Mouse (Mus musculus) limb, embryonic 10.5 days (tissue): ENCODE measurements at regions not wholly inside any gene's neighbourhood (a gene's known extent, or its start where the extent isn't known, plus 50 kb on each side); places are given as distances from the start of the nearest gene placed in this dataset.

Experiments
- DNase-seq: peaks from one replicate; pipeline ENCODE4 v3.0.0-alpha.2; 2017; ENCODE audit warnings: low spot score
- H3K27ac ChIP-seq: fragments of 300-500 bp; sonication (generic); 2 replicates; pipeline ENCODE4 v1.5.1; 2016; ENCODE audit warnings: mild to moderate bottlenecking
- H3K27me3 ChIP-seq: fragments of 300-500 bp; sonication (generic); 2 replicates; pipeline ENCODE4 v1.6.1; 2016; ENCODE audit warnings: low read depth, mild to moderate bottlenecking; ENCODE audit not compliant: poor library complexity, severe bottlenecking
- H3K36me3 ChIP-seq: fragments of 300-500 bp; sonication (generic); 2 replicates; pipeline ENCODE4 v1.6.1; 2016; ENCODE audit warnings: mild to moderate bottlenecking, moderate library complexity
- H3K4me1 ChIP-seq: fragments of 300-500 bp; sonication (generic); 2 replicates; pipeline ENCODE4 v1.6.1; 2016
- H3K4me3 ChIP-seq: fragments of 300-500 bp; sonication (generic); 2 replicates; pipeline ENCODE4 v1.5.1; 2016; ENCODE audit warnings: mild to moderate bottlenecking, moderate library complexity
- H3K9me3 ChIP-seq: fragments of 300-500 bp; sonication (generic); replicated peaks from 2 replicates; pipeline ENCODE4 v1.6.1; 2016; ENCODE audit warnings: mild to moderate bottlenecking
- WGBS: fragments of 180-500 bp; shearing (Covaris S2); methylation state at CpG from one replicate; pipeline ENCODE4 v1.1.7; 2016; 5-methylcytosine and 5-hydroxymethylcytosine counted together

- WGBS, result 35% methylated on average over 3 of the region's 3 CpGs
- peak; percentile 77 for DNase-seq
- H3K27me3 ChIP-seq, result no peaks in the 10 kb centered on the region
- H3K4me1 ChIP-seq, result peaks cover 37% of the 10 kb centered on the region
- no peak overlapping the region for H3K4me3 ChIP-seq
- peak overlapping the region; percentile 64; the same call in 1 of the 2 replicates for H3K27ac ChIP-seq
- H3K9me3 ChIP-seq, result no peaks in the 10 kb centered on the region
- H3K36me3 ChIP-seq, result 0 out of 2 replicates have a peak, but pooled peaks cover 4% of the 10 kb centered on the region
These were observed 235.4 kb upstream of the F930015N05Rik start for GRCm38 (mm10) chr11:64671898-64672297.

- Histone ChIP-seq H3K4me1 (peaks cover 32% of the 10 kb centered on the region), H3K27ac (peak overlapping the region; percentile 75), H3K36me3 (0 out of 2 replicates have a peak, but pooled peaks cover 5% of the 10 kb centered on the region), H3K27me3 (no peaks in the 10 kb centered on the region), H3K4me3 (no peak overlapping the region), H3K9me3 (no peaks in the 10 kb centered on the region)
- peak; percentile 36 for DNase-seq
- 50% methylated on average over 4 of the region's 4 CpGs for WGBS
These were observed 237.1 kb upstream of the F930015N05Rik start for GRCm38 (mm10) chr11:64673546-64673945.

- no peak overlapping the region for H3K4me3 ChIP-seq
- DNase-seq, result no peak
- no peaks in the 10 kb centered on the region for H3K9me3 ChIP-seq
- H3K27ac ChIP-seq, result no peak overlapping the region
- H3K27me3 ChIP-seq, result peaks cover 7% of the 10 kb centered on the region; the same call in 1 of the 2 replicates
- no peaks in the 10 kb centered on the region for H3K36me3 ChIP-seq
- 90% methylated on average over 1 of the region's 1 CpGs for WGBS
- H3K4me1 ChIP-seq, result peaks cover 17% of the 10 kb centered on the region
These were observed 267.3 kb upstream of the F930015N05Rik start for GRCm38 (mm10) chr11:64703776-64704175.

DNA sequence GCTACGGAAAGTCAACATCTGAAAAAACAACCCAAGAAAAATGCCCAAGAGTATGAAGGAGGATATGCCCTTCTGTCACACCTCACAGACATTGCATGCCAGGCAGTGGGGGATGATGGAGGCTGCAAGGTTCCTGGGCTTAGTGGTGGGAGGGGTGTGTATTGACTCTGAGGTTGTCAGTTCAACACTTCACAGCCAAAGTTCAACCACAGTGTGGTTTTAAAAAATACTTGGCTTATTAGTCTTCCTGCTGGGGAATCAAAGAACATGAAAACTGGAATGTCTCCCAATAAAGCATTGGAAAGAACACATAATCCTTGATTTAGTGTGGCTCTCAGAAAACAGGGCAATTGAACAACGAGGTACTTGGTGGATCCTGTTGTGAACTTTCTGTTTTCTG lies 267.0 kb upstream of the Elac2 start:
- Histone ChIP-seq H3K36me3 (no peaks in the 10 kb centered on the region), H3K27me3 (peaks cover 4% of the 10 kb centered on the region; the same call in 1 of the 2 replicates), H3K27ac (no peak overlapping the region), H3K4me3 (no peak overlapping the region), H3K9me3 (no peaks in the 10 kb centered on the region), H3K4me1 (no peaks in the 10 kb centered on the region)
- WGBS, result 89% methylated on average over 2 of the region's 2 CpGs
- no peak for DNase-seq

GRCm38 (mm10) chr11:64715182-64715581 lies 263.7 kb upstream of the Elac2 start:
- Histone ChIP-seq H3K9me3 (no peaks in the 10 kb centered on the region), H3K27me3 (peaks cover 16% of the 10 kb centered on the region), H3K4me1 (peaks cover 4% of the 10 kb centered on the region; the same call in 1 of the 2 replicates), H3K36me3 (no peaks in the 10 kb centered on the region), H3K4me3 (no peak overlapping the region), H3K27ac (no peak overlapping the region)
- no peak for DNase-seq
- WGBS, result 60% methylated on average over 1 of the region's 1 CpGs

- WGBS, result 23% methylated on average over 5 of the region's 5 CpGs
- H3K27me3 ChIP-seq, result peaks cover 39% of the 10 kb centered on the region
- no peaks in the 10 kb centered on the region for H3K9me3 ChIP-seq
- peak; percentile 85 for DNase-seq
- H3K4me3 ChIP-seq, result no peak overlapping the region
- peaks cover 6% of the 10 kb centered on the region; the same call in 1 of the 2 replicates for H3K4me1 ChIP-seq
- no peaks in the 10 kb centered on the region for H3K36me3 ChIP-seq
- no peak overlapping the region for H3K27ac ChIP-seq
These were observed 260.3 kb upstream of the Elac2 start for GRCm38 (mm10) chr11:64718316-64719085.

DNA sequence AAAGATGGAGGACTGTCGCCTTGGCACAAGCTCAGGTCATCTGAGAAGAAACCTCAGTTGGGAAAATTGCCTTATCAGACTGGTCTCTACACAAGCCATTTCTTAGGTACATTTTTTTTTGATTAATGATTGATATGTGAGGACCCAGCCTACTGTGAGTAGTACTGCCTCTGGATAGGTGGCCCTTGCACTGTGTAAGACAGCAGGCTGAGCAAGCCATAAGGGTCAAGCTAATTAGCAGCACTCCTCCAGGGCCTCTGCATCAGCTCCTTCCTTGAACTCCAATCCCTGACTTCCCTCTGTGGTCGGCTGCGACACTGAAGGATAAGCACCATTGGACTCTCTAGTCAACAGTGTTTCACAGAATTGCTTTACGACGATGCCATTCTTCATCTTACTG lies 252.6 kb upstream of the Elac2 start:
- Histone ChIP-seq H3K9me3 (no peaks in the 10 kb centered on the region), H3K4me1 (peaks cover 8% of the 10 kb centered on the region; the same call in 1 of the 2 replicates), H3K36me3 (no peaks in the 10 kb centered on the region), H3K27ac (no peak overlapping the region), H3K27me3 (peaks cover 68% of the 10 kb centered on the region), H3K4me3 (no peak overlapping the region)
- DNase-seq, result no peak
- WGBS, result 78% methylated on average over 5 of the region's 5 CpGs

- no peaks in the 10 kb centered on the region for H3K36me3 ChIP-seq
- H3K27ac ChIP-seq, result no peak overlapping the region
- no peak overlapping the region for H3K4me3 ChIP-seq
- no peaks in the 10 kb centered on the region for H3K9me3 ChIP-seq
- peaks cover 65% of the 10 kb centered on the region for H3K27me3 ChIP-seq
- WGBS, result 81% methylated on average over 5 of the region's 5 CpGs
- DNase-seq, result no peak
- peaks cover 8% of the 10 kb centered on the region; the same call in 1 of the 2 replicates for H3K4me1 ChIP-seq
These were observed 250.9 kb upstream of the Elac2 start for GRCm38 (mm10) chr11:64727841-64728421.

- H3K27ac ChIP-seq, result peak overlapping the region; percentile 2; the same call in 1 of the 2 replicates
- DNase-seq, result peak; percentile 56
- no peak overlapping the region for H3K4me3 ChIP-seq
- peaks cover 20% of the 10 kb centered on the region; the same call in 1 of the 2 replicates for H3K27me3 ChIP-seq
- H3K36me3 ChIP-seq, result no peaks in the 10 kb centered on the region
- H3K9me3 ChIP-seq, result no peaks in the 10 kb centered on the region
- H3K4me1 ChIP-seq, result peaks cover 34% of the 10 kb centered on the region
- WGBS, result 19% methylated on average over 7 of the region's 7 CpGs
These were observed 239.9 kb upstream of the Elac2 start for GRCm38 (mm10) chr11:64738948-64739347.

- Histone ChIP-seq H3K4me3 (no peak overlapping the region), H3K4me1 (peaks cover 30% of the 10 kb centered on the region), H3K27ac (no peak overlapping the region), H3K9me3 (no peaks in the 10 kb centered on the region), H3K27me3 (peaks cover 9% of the 10 kb centered on the region; the same call in 1 of the 2 replicates), H3K36me3 (no peaks in the 10 kb centered on the region)
- no peak for DNase-seq
- 90% methylated on average over 4 of the region's 4 CpGs for WGBS
These were observed 235.1 kb upstream of the Elac2 start for GRCm38 (mm10) chr11:64743753-64744152.

DNA sequence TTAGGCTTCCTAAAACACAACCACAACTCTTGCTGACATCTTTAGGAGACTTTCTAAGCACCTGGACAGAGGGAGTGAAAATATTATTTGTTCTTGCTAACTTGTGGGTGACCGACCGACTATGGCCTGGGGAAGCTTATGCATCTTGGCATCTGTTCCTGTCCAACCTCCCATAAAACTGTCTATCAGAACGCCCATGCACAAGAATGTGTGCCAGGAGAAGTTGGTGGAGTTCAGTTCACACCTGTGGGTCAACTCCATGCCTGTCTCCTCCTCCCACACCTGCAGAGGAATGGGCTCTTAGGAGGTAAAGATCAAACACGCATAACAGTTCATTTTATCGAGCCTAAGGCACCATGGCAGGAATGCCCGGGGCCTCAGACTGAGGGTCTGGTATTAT lies 232.7 kb upstream of the Elac2 start:
- 0 out of 2 replicates have a peak overlapping the region, but pooled peaks have one; percentile 39 for H3K27ac ChIP-seq

DNA sequence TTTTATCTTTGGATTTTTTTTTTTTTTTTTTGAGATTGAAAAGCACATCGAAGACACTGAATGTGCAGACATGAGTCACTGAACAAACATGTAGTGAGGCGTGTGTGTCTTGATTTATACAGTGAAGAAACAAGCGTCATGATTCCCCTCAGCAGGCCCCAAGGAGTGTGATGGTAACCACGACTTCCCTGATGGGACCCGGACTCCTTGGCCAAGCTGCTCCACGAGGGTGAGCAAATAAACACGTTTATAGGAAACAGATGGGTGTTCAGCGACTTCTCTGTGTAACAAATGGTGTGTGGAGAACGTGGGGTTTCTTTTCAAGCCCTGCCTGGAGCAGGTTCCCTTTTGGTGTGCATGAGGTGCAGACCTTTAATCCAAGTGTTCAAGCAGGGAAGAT lies 228.9 kb upstream of the Elac2 start:
- Histone ChIP-seq H3K9me3 (no peaks in the 10 kb centered on the region), H3K4me1 (peaks cover 44% of the 10 kb centered on the region), H3K36me3 (no peaks in the 10 kb centered on the region), H3K27me3 (peaks cover 22% of the 10 kb centered on the region), H3K4me3 (no peak overlapping the region), H3K27ac (no peak overlapping the region)
- WGBS, result 28% methylated on average over 9 of the region's 9 CpGs
- peak; percentile 50 for DNase-seq

More for the DNA sequence above, 232.7 kb upstream of the Elac2 start:
- Histone ChIP-seq H3K27me3 (peaks cover 9% of the 10 kb centered on the region; the same call in 1 of the 2 replicates), H3K4me3 (no peak overlapping the region), H3K4me1 (peaks cover 33% of the 10 kb centered on the region), H3K36me3 (no peaks in the 10 kb centered on the region), H3K9me3 (no peaks in the 10 kb centered on the region)
- 59% methylated on average over 6 of the region's 6 CpGs for WGBS
- peak; percentile 40 for DNase-seq

DNA sequence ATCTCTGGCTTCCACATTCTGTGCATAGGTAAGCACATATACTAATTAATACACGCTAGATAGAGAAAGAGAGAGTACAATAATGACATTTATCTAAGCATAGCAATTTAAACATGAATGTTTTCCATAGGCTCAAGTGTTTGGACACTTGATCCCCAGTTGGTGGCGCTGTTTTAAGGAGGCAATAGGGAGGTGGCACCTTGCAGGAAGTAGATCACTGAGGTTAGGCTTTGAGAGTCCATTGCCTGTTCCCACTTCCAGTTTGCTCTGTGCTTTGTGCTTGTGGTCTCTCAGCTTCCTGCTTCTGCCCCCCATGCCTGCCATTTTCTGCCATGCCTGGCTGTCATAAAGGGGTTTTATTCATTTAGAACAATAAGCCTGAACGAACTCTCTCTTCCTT lies 226.5 kb upstream of the Elac2 start:
- 65% methylated on average over 3 of the region's 3 CpGs for WGBS
- peaks cover 18% of the 10 kb centered on the region for H3K27me3 ChIP-seq
- H3K9me3 ChIP-seq, result no peaks in the 10 kb centered on the region
- no peak for DNase-seq
- no peak overlapping the region for H3K4me3 ChIP-seq
- peaks cover 32% of the 10 kb centered on the region for H3K4me1 ChIP-seq
- H3K27ac ChIP-seq, result no peak overlapping the region
- H3K36me3 ChIP-seq, result no peaks in the 10 kb centered on the region
